Mouse (Mus musculus) lung, adult 2 months (tissue): ENCODE results near the gene Znhit3. TPM values are rescaled to one million over a fixed set of nuclear protein-coding genes. Genes with fewer than 3 reads are reported as not detected.

Experiments used
- DNase-seq: peaks from one replicate; pipeline ENCODE4 v3.0.0; 2022
- H3K4me1 ChIP-seq: fragments of 200-500 bp; 2 replicates; pipeline ENCODE4 v1.6.1; 2011; ENCODE audit warnings: low read length; ENCODE audit not compliant: control insufficient read depth, insufficient read depth
- H3K4me3 ChIP-seq: fragments of 200-500 bp; replicated peaks from 2 replicates; pipeline ENCODE3; 2011; ENCODE audit warnings: low read depth, mild to moderate bottlenecking, control low read depth, low read length; ENCODE audit errors: extremely low read depth
- CTCF ChIP-seq: fragments of 200-500 bp; IDR thresholded peaks from 2 replicates; pipeline ENCODE4 v1.5.1; 2011; ENCODE audit warnings: mild to moderate bottlenecking, low read length, control low read depth; ENCODE audit not compliant: insufficient read depth
- POLR2A ChIP-seq: fragments of 200-500 bp; IDR thresholded peaks from 2 replicates; pipeline ENCODE4 v1.6.1; 2011; ENCODE audit warnings: low read depth, mild to moderate bottlenecking, control low read depth, low read length, borderline replicate concordance; ENCODE audit errors: extremely low read depth
- WGBS: fragments of 180-500 bp; shearing (Covaris S2); methylation state at CpG from one replicate; pipeline ENCODE4 v1.1.7; 2018; 5-methylcytosine and 5-hydroxymethylcytosine counted together
- polyA plus RNA-seq: library from polyadenylated mRNA; depleted of rRNA; stranded (reverse); fragments of >200 nt; gene quantifications from 2 replicates; pipeline ENCODE4 v1.2.3, GENCODE M21; 2012

Gene Znhit3
- polyA plus RNA-seq, 1 experiment: 7.7 TPM

GRCm38 (mm10) chr11:84939508-84940053, 23.4 kb upstream of the Znhit3 start:
- no peak overlapping the region for H3K4me3 ChIP-seq
- H3K4me1 ChIP-seq: no peaks in the 10 kb centered on the region
- TF ChIP-seq CTCF: no peak
- TF ChIP-seq POLR2A: no peak
- DNase-seq: no peak
- 57% methylated on average over 8 of the region's 8 CpGs for WGBS

GRCm38 (mm10) chr11:84932261-84932660, 16.1 kb upstream of the Znhit3 start:
- no peak overlapping the region for H3K4me3 ChIP-seq
- DNase-seq: no peak
- no peak for TF ChIP-seq POLR2A
- TF ChIP-seq CTCF: no peak
- 18% methylated on average over 6 of the region's 6 CpGs for WGBS
- no peaks in the 10 kb centered on the region for H3K4me1 ChIP-seq

GRCm38 (mm10) chr11:84920981-84921380, 4.8 kb upstream of the Znhit3 start:
- WGBS: 81% methylated on average over 8 of the region's 8 CpGs
- Histone ChIP-seq H3K4me1 (0 out of 2 replicates have a peak, but pooled peaks cover 3% of the 10 kb centered on the region), H3K4me3 (no peak overlapping the region)
- TF ChIP-seq CTCF: no peak
- no peak for DNase-seq

- H3K4me3 ChIP-seq: no peak overlapping the region
- TF ChIP-seq POLR2A (no peak), CTCF (no peak)
- H3K4me1 ChIP-seq: 0 out of 2 replicates have a peak, but pooled peaks cover 3% of the 10 kb centered on the region
- 41% methylated on average over 7 of the region's 7 CpGs for WGBS
- DNase-seq: no peak
Measured at GRCm38 (mm10) chr11:84919951-84920350, 3.8 kb upstream of the Znhit3 start.

GRCm38 (mm10) chr11:84919276-84919675, 3.1 kb upstream of the Znhit3 start:
- peak; percentile 31 for DNase-seq
- 37% methylated on average over 3 of the region's 3 CpGs for WGBS
- 0 out of 2 replicates have a peak, but pooled peaks cover 3% of the 10 kb centered on the region for H3K4me1 ChIP-seq
- TF ChIP-seq CTCF (peak; percentile 39), POLR2A (no peak)
- no peak overlapping the region for H3K4me3 ChIP-seq

GRCm38 (mm10) chr11:84918425-84918824, 2.3 kb upstream of the Znhit3 start:
- H3K4me1 ChIP-seq: 0 out of 2 replicates have a peak, but pooled peaks cover 3% of the 10 kb centered on the region
- WGBS: 6% methylated on average over 16 of the region's 16 CpGs
- peak; percentile 85 for DNase-seq
- H3K4me3 ChIP-seq: no peak overlapping the region
- TF ChIP-seq POLR2A (no peak), CTCF (peak; percentile 84)

GRCm38 (mm10) chr11:84916703-84917300, 636 bp upstream of the Znhit3 start:
- no peak for DNase-seq
- Histone ChIP-seq H3K4me3 (peak overlapping the region; percentile 45), H3K4me1 (0 out of 2 replicates have a peak, but pooled peaks cover 3% of the 10 kb centered on the region)
- TF ChIP-seq CTCF (no peak), POLR2A (no peak)
- 59% methylated on average over 7 of the region's 7 CpGs for WGBS

- no peak for TF ChIP-seq POLR2A
- TF ChIP-seq CTCF: no peak
- WGBS: 83% methylated on average over 5 of the region's 5 CpGs
- Histone ChIP-seq H3K4me1 (0 out of 2 replicates have a peak, but pooled peaks cover 3% of the 10 kb centered on the region), H3K4me3 (no peak overlapping the region)
- no peak for DNase-seq
Measured at GRCm38 (mm10) chr11:84914673-84915072, 1.5 kb downstream of the Znhit3 start.

- DNase-seq: no peak
- H3K4me3 ChIP-seq: no peak overlapping the region
- WGBS: 68% methylated on average over 4 of the region's 4 CpGs
- TF ChIP-seq CTCF: no peak
- H3K4me1 ChIP-seq: no peaks in the 10 kb centered on the region
Measured at GRCm38 (mm10) chr11:84910411-84910810, 5.8 kb downstream of the Znhit3 start.

- Histone ChIP-seq H3K4me1 (no peaks in the 10 kb centered on the region), H3K4me3 (no peak overlapping the region)
- TF ChIP-seq CTCF: no peak
- TF ChIP-seq POLR2A: no peak
- WGBS: 96% methylated on average over 6 of the region's 6 CpGs
- no peak for DNase-seq
Measured at GRCm38 (mm10) chr11:84908480-84908879, 7.7 kb downstream of the Znhit3 start.
